Mouse (Mus musculus) cortical plate, adult 2 months (tissue): ENCODE measurements around the gene Dnph1.

Experiments used
- CTCF ChIP-seq: fragments of 200-500 bp; IDR thresholded peaks from 2 replicates; pipeline ENCODE4 v1.5.1; 2011; ENCODE audit warnings: mild to moderate bottlenecking, control low read depth, low read length; ENCODE audit not compliant: insufficient read depth; ENCODE audit errors: extremely low read depth
- POLR2A ChIP-seq: fragments of 200-500 bp; IDR thresholded peaks from 2 replicates; pipeline ENCODE4 v1.6.1; 2011; ENCODE audit warnings: mild to moderate bottlenecking, low read length, control low read depth; ENCODE audit not compliant: insufficient read depth; ENCODE audit errors: extremely low read depth

DNA sequence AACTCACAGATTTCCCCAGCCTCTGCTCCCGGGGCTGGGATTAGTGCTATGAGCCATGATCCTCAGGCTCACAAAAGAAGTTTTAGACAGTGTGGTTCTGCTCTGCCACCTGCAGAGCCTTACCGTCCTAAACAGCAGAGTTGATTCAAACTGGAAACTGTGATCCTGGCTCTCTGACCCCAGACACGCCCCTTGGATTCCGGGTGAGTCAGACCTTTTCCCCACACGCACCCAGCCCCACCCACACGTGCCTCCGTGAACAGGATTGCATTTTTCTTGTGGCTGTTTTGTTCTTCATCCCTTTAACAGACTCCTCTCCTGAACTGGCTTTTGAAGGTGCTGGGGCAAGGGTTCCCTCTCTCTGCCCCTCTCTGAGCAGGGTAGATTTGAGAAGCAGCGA is 1.4 kb downstream of the Dnph1 start:
- TF ChIP-seq CTCF (no peak), POLR2A (no peak)
